Mouse (Mus musculus) T-cell, adult 2 months (primary cell): Measurements from ENCODE around the gene Mydgf.

Experiments
- DNase-seq: peaks from one replicate; pipeline ENCODE4 v3.0.0; 2022; ENCODE audit warnings: low spot score

Mydgf gene

GRCm38 (mm10) chr17:56141702-56142605, 41.8 kb downstream of the Mydgf start:
- DNase-seq = no peak

- peak; percentile 29 for DNase-seq
These were observed 43.7 kb downstream of the Mydgf start, which contains the start of gene Sema6b for GRCm38 (mm10) chr17:56139858-56140595. Sema6b (minus strand) TSS chr17:56140343.

GRCm38 (mm10) chr17:56139355-56139754, 44.4 kb downstream of the Mydgf start:
- no peak for DNase-seq

- DNase-seq = no peak
These were observed 45.7 kb downstream of the Mydgf start for GRCm38 (mm10) chr17:56137839-56138613.

GRCm38 (mm10) chr17:56136558-56136957, 47.2 kb downstream of the Mydgf start:
- DNase-seq = no peak

- DNase-seq = peak; percentile 77
These were observed 49.2 kb downstream of the Mydgf start for GRCm38 (mm10) chr17:56134463-56134971.

- DNase-seq = no peak
These were observed 50.0 kb downstream of the Mydgf start for GRCm38 (mm10) chr17:56133457-56134363.

- peak; percentile 74 for DNase-seq
These were observed 51.1 kb downstream of the Mydgf start for GRCm38 (mm10) chr17:56132661-56133060.

- peak; percentile 66 for DNase-seq
These were observed 51.9 kb downstream of the Mydgf start for GRCm38 (mm10) chr17:56131814-56132213.

GRCm38 (mm10) chr17:56131136-56131535, 52.6 kb downstream of the Mydgf start:
- DNase-seq = no peak

- no peak for DNase-seq
These were observed 55.5 kb downstream of the Mydgf start for GRCm38 (mm10) chr17:56128246-56128645.

GRCm38 (mm10) chr17:56126175-56126574, 57.5 kb downstream of the Mydgf start:
- no peak for DNase-seq
